Mouse (Mus musculus) liver, embryonic 11.5 days (tissue): ENCODE data around the gene Olfr1508. TPM values are rescaled to one million over a fixed set of nuclear protein-coding genes. Genes with fewer than 3 reads are reported as not detected.
"Not testable (repeated sequence)": the region's sequence is repeated elsewhere in the genome, so short reads cannot be mapped to it uniquely, and the experiment has no call there.

Experiments
- ATAC-seq: fragments of 200-750 bp; cut with Nextera tagmentation; replicated peaks from 2 replicates; pipeline ENCODE4 v1.8.0; 2017; ENCODE audit warnings: moderate number of reproducible peaks, mild to moderate bottlenecking, moderate TSS enrichment, moderate library complexity; ENCODE audit not compliant: low FRiP score
- DNase-seq: peaks from one replicate; pipeline ENCODE4 v3.0.0-alpha.2; 2017; ENCODE audit warnings: low spot score
- H3K27ac ChIP-seq: fragments of 300-500 bp; sonication (generic); 2 replicates; pipeline ENCODE4 v1.5.1; 2014; ENCODE audit warnings: mild to moderate bottlenecking, low read depth, low read length, control low read depth
- H3K27me3 ChIP-seq: fragments of 300-500 bp; sonication (generic); replicated peaks from 2 replicates; pipeline ENCODE4 v1.6.1; 2014; ENCODE audit warnings: low read length, mixed read lengths; ENCODE audit not compliant: control insufficient read depth, insufficient read depth
- H3K36me3 ChIP-seq: fragments of 300-500 bp; sonication (generic); 2 replicates; pipeline ENCODE4 v1.6.1; 2014; ENCODE audit warnings: mild to moderate bottlenecking, low read length, moderate library complexity, mixed read lengths; ENCODE audit not compliant: control insufficient read depth, insufficient read depth
- H3K4me1 ChIP-seq: fragments of 300-500 bp; sonication (generic); replicated peaks from 2 replicates; pipeline ENCODE4 v1.6.1; 2014; ENCODE audit warnings: low read length, mixed read lengths; ENCODE audit not compliant: control insufficient read depth, insufficient read depth
- H3K4me2 ChIP-seq: fragments of 300-500 bp; sonication (generic); 2 replicates; pipeline ENCODE4 v1.6.1; 2014; ENCODE audit warnings: mild to moderate bottlenecking, control low read depth, moderate library complexity
- H3K4me3 ChIP-seq: fragments of 300-500 bp; sonication (generic); 2 replicates; pipeline ENCODE4 v1.5.1; 2014; ENCODE audit warnings: low read depth, low read length, control low read depth
- H3K9ac ChIP-seq: fragments of 300-500 bp; sonication (generic); 2 replicates; pipeline ENCODE4 v1.6.1; 2014; ENCODE audit warnings: low read depth, low read length, control low read depth
- H3K9me3 ChIP-seq: fragments of 300-500 bp; sonication (generic); 2 replicates; pipeline ENCODE4 v1.6.1; 2016; ENCODE audit warnings: low read length, inconsistent platforms, mixed read lengths; ENCODE audit not compliant: control insufficient read depth
- WGBS: fragments of 180-500 bp; shearing (Covaris S2); extraction: QIAGEN DNeasy Blood & Tissue Kit; methylation state at CpG from one replicate; pipeline ENCODE4 v1.1.7; 2014; 5-methylcytosine and 5-hydroxymethylcytosine counted together
- polyA plus RNA-seq: library from polyadenylated mRNA; unstranded; fragments of >200 nt; fragmentation: Nextera tagmentation; extraction: Ambion mirVana; gene quantifications from 2 replicates; pipeline ENCODE4 v1.2.1, GENCODE M21; 2014

Gene Olfr1508
- polyA plus RNA-seq = not detected in 2 replicates

DNA sequence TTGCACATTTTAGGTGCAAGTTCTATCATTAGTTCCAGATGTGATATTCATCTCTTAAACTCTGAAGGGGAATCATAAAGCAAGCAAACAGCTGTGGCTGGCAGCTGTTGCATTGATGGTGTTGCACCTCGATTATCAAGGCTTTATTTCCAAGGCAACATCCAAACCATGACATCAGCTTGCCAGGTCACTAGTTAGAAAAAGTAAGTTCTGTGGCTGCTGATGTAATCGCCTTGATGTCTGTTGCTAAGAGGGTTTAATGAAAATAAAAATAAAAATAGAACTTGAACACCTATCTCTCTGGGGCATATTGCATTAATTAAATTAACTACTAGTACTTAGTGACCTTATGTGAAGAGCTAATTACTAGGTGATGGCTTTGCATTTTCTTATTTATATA lies at the start of gene Olfr1508:
Gene Olfr1508, minus strand, starts transcription at position 101 of the 400 bp plus-strand sequence.
- Histone ChIP-seq H3K4me2 (no peak within 1 kb of the TSS), H3K27ac (no peak within 1 kb of the TSS), H3K36me3 (no peaks in the 10 kb centered on the region), H3K9me3 (no peaks in the 10 kb centered on the region), H3K27me3 (no peaks in the 10 kb centered on the region), H3K4me1 (no peaks in the 10 kb centered on the region), H3K4me3 (no peak within 1 kb of the TSS), H3K9ac (no peak within 1 kb of the TSS)
- ATAC-seq = no peak
- WGBS = 67% methylated on average over 2 of the region's 2 CpGs
- no peak for DNase-seq

DNA sequence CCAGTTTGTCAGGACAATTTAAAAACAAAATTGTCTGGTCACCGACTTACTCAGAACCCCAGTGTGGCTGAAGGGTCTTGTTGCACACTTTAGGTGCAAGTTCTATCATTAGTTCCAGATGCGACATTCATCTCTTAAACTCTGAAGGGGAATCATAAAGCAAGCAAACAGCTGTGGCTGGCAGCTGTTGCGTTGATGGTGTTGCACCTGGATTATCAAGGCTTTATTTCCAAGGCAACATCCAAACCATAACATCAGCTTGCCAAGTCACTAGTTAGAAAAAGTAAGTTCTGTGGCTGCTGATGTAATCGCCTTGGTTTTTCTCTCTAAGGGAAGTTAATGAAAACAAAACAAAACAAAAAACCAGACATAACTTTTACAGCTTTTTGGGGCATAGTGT lies 28.2 kb upstream of the Olfr1508 start, which contains the start of gene Olfr1507:
Gene Olfr1507, minus strand, starts transcription at position 234 of the 400 bp plus-strand sequence.
- DNase-seq = no peak
- Histone ChIP-seq H3K4me2 (no peak within 1 kb of the TSS), H3K9ac (no peak within 1 kb of the TSS), H3K27me3 (no peaks in the 10 kb centered on the region), H3K4me3 (no peak within 1 kb of the TSS), H3K27ac (no peak within 1 kb of the TSS), H3K36me3 (no peaks in the 10 kb centered on the region), H3K9me3 (no peaks in the 10 kb centered on the region), H3K4me1 (no peaks in the 10 kb centered on the region)
- no peak for ATAC-seq
- whole genome bisulfite sequencing = 82% methylated on average over 4 of the region's 4 CpGs

DNA sequence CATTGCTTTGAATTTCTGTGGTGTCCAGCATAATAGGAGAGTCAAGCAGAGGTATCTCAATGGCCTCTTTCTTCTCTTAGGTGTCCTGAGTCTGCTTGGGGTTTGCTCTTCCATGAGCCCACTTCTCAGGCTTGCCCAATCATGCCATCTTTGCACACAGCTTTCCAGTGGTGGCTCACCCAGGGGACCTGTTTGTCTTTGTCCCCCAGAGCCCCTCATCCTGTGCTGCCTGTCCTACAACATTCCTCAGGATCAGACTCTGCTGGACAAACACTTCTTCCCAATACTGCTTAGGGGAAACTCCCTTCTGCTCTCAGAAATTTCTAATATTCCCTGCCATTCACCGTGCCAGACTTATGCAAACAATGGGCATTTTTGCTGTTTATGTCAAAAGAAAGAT lies 1.6 kb downstream of the Olfr1508 start:
- no peak overlapping the region for H3K9ac ChIP-seq
- 80% methylated on average over 1 of the region's 1 CpGs for WGBS
- H3K4me2 ChIP-seq = no peak overlapping the region
- no peaks in the 10 kb centered on the region for H3K9me3 ChIP-seq
- no peaks in the 10 kb centered on the region for H3K4me1 ChIP-seq
- no peaks in the 10 kb centered on the region for H3K36me3 ChIP-seq
- no peaks in the 10 kb centered on the region for H3K27me3 ChIP-seq
- no peak overlapping the region for H3K4me3 ChIP-seq
- ATAC-seq (no peak), DNase-seq (no peak)
- no peak overlapping the region for H3K27ac ChIP-seq

DNA sequence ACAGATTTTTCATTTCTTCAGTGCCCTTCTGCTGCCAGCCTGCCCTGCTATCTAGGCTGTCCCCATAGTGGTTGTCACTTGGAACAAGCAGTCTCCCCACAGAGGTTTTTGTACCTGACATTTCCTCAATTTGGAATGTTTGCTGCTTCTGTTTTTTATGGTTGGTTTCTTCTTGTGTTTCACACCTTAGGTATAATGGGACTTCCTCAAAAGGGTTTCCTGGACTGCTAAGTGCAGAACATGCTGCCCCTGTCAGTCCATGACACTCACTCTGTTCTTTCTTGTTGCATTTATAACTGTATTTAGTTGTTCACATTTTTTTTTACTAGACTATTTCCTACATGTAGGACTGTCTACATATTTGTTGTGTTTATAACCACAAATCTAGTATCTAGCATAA lies 5.4 kb downstream of the Olfr1508 start:
- no peak for DNase-seq

DNA sequence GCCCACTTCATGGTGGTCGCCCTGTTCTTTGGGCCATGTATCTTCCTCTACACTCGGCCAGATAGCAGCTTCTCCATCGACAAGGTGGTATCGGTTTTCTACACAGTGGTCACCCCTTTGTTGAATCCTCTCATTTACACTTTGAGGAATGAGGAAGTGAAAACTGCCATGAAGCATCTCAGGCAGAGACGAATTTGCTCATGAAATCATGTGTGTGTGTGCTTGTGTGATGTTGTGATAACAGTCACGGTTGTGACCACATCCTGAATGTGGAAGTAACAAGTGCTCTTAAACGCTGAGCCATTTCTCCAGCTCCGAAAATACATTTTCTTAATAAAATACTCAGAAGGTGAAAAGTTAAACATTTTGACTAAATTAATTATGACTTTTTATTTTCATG lies 16.2 kb downstream of the Olfr1508 start:
- WGBS = 53% methylated on average over 8 of the region's 8 CpGs
- H3K36me3 ChIP-seq = no peaks in the 10 kb centered on the region

More for the DNA sequence above, 5.4 kb downstream of the Olfr1508 start:
- H3K4me1 ChIP-seq = no peaks in the 10 kb centered on the region
- H3K9me3 ChIP-seq = no peaks in the 10 kb centered on the region
- H3K27me3 ChIP-seq = no peaks in the 10 kb centered on the region
- no peaks in the 10 kb centered on the region for H3K36me3 ChIP-seq
- ATAC-seq = no peak
- H3K4me2 ChIP-seq = no peak overlapping the region
- no peak overlapping the region for H3K9ac ChIP-seq
- H3K4me3 ChIP-seq = no peak overlapping the region
- H3K27ac ChIP-seq = no peak overlapping the region

DNA sequence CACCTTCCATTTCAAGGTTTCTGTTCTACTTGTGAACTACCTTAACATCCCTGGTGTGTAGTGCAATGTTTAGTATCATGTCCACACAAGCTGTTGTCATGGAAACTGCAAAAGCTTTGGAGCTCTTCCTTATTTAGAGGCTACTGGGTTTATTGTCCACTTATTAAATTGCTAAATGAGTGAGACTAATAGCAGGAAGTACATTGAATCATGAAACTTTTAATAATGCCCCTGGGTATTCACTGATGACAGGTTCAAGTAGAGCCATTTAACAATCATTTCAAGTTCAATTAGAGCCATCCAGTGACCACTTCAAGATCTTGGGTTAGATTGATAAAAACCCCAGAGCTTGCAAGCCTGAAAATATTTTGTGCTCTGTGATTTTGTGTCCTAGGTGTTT lies 24.6 kb downstream of the Olfr1508 start, which contains the start of gene Olfr1509:
Gene Olfr1509, plus strand, starts transcription at position 301 of the 400 bp plus-strand sequence.
- Histone ChIP-seq H3K27me3 (no peaks in the 10 kb centered on the region), H3K4me1 (no peaks in the 10 kb centered on the region), H3K4me3 (no peak within 1 kb of the TSS), H3K4me2 (no peak within 1 kb of the TSS), H3K27ac (no peak within 1 kb of the TSS), H3K9me3 (no peaks in the 10 kb centered on the region), H3K9ac (no peak within 1 kb of the TSS), H3K36me3 (no peaks in the 10 kb centered on the region)
- ATAC-seq (no peak), DNase-seq (no peak)

More for the DNA sequence above, 16.2 kb downstream of the Olfr1508 start:
- Histone ChIP-seq H3K9me3 (no peaks in the 10 kb centered on the region), H3K4me2 (no peak overlapping the region), H3K27ac (no peak overlapping the region), H3K27me3 (no peaks in the 10 kb centered on the region), H3K4me1 (no peaks in the 10 kb centered on the region), H3K4me3 (no peak overlapping the region), H3K9ac (no peak overlapping the region)
- no peak for DNase-seq
- no peak for ATAC-seq

DNA sequence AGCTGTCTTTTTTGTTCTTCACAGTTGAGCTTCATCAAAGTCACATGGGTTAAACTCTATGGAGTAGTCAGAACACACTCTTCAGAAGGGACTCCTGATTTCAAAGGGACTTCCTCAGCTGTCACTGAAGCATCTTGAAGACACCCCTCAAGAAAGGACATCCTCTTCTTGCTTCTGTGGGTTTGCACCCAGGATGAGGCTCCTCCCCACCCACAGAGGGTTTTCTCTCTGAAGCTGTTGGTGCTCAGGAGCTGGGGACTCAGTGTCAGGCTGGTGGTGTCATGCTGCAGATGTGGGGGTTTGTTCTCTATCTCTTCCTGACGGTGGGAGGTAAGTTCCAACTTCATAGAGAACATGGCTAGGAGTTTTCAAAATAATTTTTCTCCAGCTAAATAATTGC lies 39.6 kb downstream of the Olfr1508 start:
- H3K4me3 ChIP-seq = no peak overlapping the region
- DNase-seq = no peak
- 86% methylated on average over 1 of the region's 1 CpGs for WGBS
- H3K27me3 ChIP-seq = no peaks in the 10 kb centered on the region
- no peak overlapping the region for H3K4me2 ChIP-seq
- H3K27ac ChIP-seq = no peak overlapping the region
- H3K4me1 ChIP-seq = no peaks in the 10 kb centered on the region
- H3K9ac ChIP-seq = no peak overlapping the region
- H3K36me3 ChIP-seq = no peaks in the 10 kb centered on the region
- no peak for ATAC-seq
- no peaks in the 10 kb centered on the region for H3K9me3 ChIP-seq

DNA sequence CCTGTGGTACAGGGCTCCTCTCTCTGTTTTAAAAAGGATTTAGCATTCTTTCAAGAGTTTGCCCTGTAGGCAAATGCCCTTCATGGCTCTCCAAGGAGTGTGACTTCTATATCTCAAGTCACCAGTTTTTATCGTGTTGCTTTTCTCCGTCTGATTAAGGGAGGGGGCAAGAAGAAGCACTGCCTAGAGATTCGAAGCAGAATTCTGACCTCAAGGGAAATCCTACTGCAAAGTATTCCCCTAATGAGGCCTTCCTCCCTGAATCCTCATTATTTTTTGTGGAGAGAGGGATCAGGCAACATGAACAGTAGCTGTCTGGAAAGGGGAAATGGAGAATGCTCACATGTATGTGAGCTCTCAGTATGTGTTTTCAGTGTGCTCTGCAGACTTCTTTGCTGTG lies 53.0 kb downstream of the Olfr1508 start, which contains the start of gene Olfr1510:
Gene Olfr1510, minus strand, starts transcription at position 101 of the 400 bp plus-strand sequence.
- no peak within 1 kb of the TSS for H3K4me2 ChIP-seq
- H3K36me3 ChIP-seq = no peaks in the 10 kb centered on the region
- no peaks in the 10 kb centered on the region for H3K9me3 ChIP-seq
- no peaks in the 10 kb centered on the region for H3K4me1 ChIP-seq
- DNase-seq (no peak), ATAC-seq (no peak)
- no peak within 1 kb of the TSS for H3K27ac ChIP-seq
- no peaks in the 10 kb centered on the region for H3K27me3 ChIP-seq
- 77% methylated on average over 3 of the region's 3 CpGs for WGBS
- H3K9ac ChIP-seq = no peak within 1 kb of the TSS
- no peak within 1 kb of the TSS for H3K4me3 ChIP-seq

DNA sequence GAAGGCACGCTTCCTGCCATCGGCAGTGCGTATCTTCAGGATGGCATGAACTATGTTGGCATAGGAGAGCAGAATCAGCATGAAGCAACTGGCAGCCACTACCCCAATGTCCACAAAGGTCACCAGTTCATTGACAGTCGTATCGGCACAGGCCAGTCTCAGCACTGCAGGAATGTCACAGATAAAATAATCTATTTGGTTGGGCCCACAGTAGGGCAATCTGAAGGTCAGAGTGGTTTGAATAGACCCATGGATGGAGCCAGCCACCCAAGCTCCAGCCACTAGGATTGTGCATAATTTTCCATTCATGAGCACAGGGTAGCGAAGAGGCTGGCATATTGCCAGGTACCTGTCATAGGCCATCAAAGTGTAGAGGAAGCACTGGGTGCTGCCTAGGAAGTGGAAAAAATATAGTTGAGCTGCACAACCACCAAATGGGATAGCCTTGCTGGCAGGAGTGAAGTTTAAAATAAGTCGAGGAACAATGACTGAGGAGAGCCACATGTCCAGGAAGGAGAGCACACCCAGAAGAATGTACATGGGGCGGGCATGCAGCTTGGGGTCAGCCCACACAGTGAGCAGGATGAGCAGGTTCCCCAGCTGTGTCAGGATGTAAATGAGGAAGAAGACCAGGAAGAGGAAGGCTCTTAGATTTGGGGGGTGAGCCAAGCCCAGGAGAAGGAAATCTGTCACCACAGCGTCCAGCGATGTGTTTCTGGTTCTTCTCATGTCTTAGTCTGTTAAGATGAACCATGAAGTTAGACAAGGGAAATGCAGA lies 57.0 kb downstream of the Olfr1508 start:
- not testable (repeated sequence) for DNase-seq, H3K27ac ChIP-seq, H3K36me3 ChIP-seq, H3K9ac ChIP-seq, H3K27me3 ChIP-seq, ATAC-seq, H3K9me3 ChIP-seq, H3K4me1 ChIP-seq, H3K4me2 ChIP-seq, H3K4me3 ChIP-seq
- WGBS = 74% methylated on average over 7 of the region's 10 CpGs
